Mouse (Mus musculus) CD4-positive helper T cell, adult 2 months (primary cell): ENCODE measurements around the gene Gm30083.

Source experiments
- DNase-seq: peaks from one replicate; pipeline ENCODE4 v3.0.0-alpha.2; 2012; ENCODE audit warnings: low read depth, missing footprints, low spot score

Gm30083 gene

DNA sequence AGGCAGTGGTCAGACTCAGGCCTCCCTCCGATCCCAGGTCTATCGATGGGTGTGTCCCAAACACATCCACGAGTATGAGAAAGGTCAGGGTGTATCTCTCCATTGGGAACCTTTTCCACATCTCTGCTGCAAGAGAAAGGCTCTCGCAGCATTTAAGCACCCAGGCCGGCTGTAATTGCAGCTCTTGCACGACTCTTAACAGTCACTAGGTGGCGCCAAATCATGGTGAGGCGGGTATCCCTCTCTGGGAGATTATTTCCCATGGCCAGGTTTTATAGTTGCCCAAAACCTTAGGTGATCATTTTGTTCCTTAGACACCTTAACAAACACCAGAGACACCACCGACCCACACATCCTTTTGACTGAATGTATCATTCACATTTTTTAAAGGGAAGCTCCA, 55.6 kb downstream of the Gm30083 start:
- no peak for DNase-seq

DNA sequence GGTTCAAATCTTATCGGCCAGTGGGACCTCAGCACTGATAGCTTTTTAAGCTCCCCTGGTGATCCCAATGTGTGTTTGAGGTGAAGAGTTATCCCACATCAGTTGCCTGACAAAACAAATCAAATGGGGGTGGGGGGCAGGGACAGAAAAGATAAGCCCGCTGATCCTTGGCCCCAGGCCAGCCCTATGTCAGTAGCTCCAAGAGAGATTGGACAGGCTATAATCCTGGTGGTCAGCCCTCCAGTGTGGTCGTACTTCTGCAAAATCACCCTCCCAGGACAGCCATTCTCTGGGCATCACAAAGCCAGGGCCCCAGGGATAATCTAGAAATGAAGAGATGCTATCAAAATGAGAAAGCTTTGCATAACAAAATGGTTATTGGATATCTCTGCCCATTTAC, 56.1 kb downstream of the Gm30083 start:
- DNase-seq = no peak

DNA sequence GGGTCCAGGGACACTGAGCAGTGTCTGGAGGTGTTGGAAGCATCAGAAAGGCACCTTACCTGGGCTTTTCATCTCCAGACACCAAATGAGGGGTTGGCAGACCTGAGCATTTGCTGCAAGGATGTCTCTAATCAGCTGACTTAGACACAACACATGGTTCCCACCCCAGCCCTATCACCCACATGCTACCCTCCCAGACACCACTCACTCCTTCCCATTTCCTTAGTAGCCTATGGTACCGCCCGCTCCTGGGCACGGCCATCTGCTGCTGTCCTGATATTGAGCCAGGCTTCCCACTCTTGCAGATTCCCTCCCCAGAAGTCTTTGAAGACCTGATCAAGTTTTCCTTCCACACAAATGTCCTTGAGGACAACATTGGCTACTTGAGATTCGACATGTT, 56.8 kb downstream of the Gm30083 start:
- no peak for DNase-seq

DNA sequence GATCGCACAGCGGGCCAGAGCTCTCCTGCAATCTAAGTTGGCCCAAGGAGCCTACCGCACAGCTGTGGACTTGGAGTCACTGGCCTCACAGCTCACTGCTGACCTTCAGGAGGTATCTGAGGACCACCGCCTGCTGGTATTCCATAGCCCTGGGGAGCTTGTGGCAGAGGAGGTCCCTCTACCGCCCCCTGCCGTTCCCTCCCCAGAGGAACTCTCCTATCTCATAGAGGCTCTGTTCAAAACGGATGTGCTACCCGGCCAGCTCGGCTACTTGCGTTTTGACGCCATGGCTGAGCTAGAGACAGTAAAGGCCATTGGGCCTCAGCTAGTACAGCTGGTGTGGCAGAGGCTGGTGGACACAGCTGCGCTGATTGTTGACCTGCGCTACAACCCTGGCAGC, 58.9 kb downstream of the Gm30083 start:
- DNase-seq = no peak

DNA sequence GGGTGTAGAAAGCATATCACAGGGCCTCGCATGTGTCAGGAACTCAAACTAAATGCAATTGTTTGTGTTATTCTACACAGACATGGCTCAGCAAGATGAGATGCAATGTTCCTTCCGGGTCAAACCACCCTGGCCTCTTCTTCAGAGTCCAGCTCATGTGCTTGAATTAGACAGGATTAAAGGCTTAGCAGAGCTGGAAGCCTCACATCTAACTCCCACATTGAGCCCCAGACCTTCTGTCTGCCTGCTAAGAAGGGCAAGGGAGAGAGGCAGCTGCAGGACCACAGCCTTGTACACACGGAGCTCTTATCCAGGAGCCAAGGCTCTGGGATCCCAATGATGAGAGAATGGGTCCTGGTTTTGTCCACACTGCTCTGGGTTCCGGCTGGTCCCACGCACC, 61.2 kb downstream of the Gm30083 start, which contains the start of gene Rbp3:
Gene Rbp3 (plus strand): TSS at position 243 of the 400 bp plus-strand sequence.
- DNase-seq = no peak

DNA sequence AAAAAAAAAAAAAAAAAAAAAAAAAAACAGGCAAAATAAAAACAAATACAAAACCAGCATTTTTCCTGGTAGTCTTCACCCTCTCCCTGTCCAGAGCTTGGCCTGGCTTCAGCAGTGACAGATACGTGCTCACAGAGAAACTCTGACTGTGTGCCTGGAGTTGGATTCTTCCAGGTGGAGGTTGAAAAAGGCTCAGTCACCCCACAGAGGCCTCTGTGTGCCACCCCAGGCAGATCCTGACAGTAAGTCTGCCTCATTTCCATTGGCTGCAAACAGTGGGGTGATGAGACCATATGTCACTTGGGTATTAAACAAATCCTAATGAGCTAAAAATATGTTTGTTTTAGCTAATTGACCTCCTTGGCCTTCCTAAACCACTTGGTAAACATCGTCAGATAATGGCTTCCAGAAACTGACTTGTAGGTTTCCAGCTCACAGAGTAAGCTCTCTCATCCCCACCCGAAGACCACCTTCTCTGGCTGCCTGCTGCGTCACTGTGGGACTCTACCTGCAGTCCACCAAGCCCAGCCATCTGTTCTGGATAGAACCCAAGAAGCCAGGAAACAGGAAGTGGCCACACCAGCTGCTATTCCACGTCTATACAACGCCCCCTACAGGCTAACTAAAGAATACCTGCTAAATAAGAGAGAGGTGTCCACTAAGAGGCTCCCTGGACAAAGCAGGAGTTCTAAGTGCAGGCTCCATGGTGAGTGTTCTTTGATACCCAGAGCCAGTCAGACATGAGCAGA, 62.6 kb downstream of the Gm30083 start:
- no peak for DNase-seq

DNA sequence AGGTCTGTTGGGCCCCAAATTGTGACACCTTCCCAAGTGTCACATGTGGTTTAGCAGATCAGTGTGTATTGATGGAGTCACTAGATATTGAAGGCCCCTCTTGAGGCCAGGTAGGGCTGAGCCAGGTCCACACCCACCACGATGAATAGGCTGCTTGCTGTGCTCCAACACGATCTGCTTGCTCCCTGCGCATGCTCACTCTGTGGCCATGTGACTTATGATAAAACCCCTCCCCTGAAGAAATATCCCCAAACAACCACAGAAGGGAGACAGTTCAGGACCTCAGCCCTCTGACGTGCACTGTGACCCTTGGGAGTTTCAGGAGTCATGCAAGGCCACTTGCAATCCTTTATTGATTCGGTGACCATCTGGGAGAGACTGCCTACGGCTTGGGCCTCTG, 68.9 kb downstream of the Gm30083 start:
- no peak for DNase-seq

DNA sequence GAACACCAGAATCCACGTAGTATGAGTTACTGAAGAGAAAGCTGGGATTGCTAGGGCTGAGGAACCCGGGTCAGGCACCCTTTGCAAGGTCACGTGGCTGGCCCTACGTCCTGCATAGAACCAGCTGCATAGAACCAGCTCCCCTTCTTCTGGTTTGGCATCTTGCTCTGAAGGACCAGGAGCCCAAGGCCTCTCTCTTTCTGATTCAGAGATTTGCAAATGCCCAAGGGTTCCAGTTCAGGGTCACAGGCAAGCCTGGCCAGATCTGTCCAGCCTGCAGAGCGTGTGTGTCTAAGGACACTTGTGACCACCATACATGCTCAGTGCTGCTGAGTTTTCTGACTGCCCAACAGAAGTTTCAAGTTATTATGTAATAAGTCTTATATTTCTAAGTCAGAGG, 72.8 kb downstream of the Gm30083 start:
- no peak for DNase-seq

DNA sequence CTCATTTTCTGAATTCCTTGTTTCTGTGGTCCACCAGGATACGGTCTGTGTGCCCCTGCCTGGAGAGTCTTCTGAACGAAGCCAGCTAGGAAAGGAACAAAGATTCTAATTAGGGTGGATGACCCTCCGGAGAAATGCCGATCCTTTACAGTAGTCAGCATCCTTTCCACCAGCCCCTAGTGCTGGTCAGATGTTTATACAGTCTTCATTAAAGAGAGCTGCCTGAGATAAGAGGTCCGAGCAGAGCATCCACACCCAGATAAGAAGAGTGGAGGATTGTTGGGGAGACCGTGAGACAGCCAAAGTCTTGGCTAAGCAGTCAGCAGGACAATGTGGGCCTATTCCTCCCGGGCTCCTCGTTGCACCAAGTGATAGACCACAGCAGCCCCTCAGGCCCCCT, 74.2 kb downstream of the Gm30083 start, which contains the start of gene Gdf2:
Gene Gdf2 (plus strand): TSS at position 301 of the 400 bp plus-strand sequence.
- no peak for DNase-seq

DNA sequence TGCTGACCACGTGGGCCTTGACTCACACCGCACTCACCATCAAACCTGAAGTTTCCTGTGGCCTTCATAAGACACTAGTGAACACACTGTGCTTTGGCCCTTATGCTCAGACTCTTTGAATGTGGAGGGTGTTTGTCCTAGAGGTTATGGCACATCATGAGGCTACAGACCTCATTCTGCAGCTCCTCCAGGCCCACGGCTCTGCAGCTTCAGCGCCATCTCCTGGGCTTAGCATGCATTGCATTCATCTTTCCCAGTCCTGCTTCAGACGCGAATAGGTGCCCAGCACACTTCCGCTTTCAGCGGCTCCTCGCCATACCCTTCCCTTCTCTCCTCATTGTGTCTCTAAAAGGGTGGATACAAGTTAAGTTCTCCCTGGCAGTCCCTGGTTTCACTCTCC, 75.9 kb downstream of the Gm30083 start:
- no peak for DNase-seq
